Mouse (Mus musculus) layer of hippocampus, postnatal 25 days (tissue): ENCODE measurements around the gene Gm13103. TPM values are rescaled to one million over a fixed set of nuclear protein-coding genes. Genes with fewer than 3 reads are reported as not detected.
"Not testable (repeated sequence)": the region's sequence is repeated elsewhere in the genome, so short reads cannot be mapped to it uniquely, and the experiment has no call there.

Source experiments
- DNase-seq, 2 experiments: peaks; one replicate each; pipeline ENCODE4 v3.0.0; 2022; ENCODE audit warnings: mixed read lengths in 2 of 2, low spot score in 1 of 2; ENCODE audit errors: extremely low spot score in 1 of 2
- total RNA-seq, 2 experiments: library from RNA; stranded (reverse); gene quantifications; 2 replicates each; pipeline ENCODE4 v1.2.3; 2021

Gm13103 gene
- not detected for total RNA-seq

DNA sequence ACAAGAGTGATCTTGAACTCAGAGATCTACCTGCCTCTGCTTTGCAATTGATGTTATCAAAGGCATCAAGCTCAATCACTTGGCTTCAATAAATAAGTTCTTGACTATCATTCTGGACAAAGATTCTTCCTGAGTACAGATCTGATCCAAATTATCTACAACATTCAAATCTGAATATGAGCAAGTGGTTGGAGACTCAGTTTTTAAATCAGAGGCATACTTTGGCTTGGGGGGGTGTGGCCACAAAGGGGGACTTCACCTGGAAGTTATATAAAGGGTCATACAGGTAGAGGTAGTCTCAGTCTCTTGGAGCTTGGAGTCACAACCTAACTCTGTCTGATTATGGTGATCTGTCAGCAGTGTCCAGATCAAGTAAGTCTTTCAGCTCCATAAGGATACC lies at the start of gene Gm13103:
Gm13103 (plus strand) TSS at position 301 of the 400 bp plus-strand sequence.
- not testable (repeated sequence) for DNase-seq

DNA sequence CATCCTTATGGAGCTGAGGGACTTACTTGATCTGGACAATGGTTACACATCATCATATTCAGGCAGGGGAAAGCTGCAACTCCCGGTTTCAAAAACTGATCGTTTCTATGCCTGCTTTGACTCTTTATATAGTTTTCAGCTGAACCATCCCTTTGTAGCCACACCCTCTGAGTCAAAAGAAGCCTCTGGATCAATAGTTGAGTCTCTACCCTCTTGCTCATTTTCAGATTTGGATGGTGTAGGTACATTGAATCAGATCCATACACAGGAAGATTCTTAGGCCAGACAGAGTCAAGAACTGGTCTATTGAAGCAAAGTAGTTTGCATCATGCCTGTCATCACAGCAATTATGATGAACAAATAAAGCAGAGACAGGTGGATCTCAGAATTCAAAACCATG lies 30.3 kb upstream of the Gm13103 start, which contains the start of gene Gm13084:
Gm13084 (minus strand) TSS at position 101 of the 400 bp plus-strand sequence.
- no peak for DNase-seq

DNA sequence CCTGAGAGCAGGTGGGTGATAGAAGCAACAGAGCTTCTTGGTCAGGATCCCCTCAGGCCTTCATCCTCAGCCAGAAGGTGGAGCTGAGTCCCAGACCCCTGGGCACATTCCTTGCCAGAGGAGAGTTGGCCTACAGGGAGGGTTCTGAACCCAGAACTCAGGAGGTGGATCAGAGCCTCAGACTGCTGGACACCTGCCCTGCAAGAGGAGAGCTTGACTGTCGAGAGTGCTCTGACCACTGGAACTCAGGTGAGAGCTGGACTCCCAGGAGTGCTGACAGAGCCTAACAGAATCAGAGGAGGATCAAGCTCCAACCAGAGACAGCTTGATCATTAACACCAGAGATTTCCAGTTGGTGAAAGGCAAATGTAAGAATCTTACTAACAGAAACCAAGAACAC lies 36.1 kb downstream of the Gm13103 start:
- not testable (repeated sequence) for DNase-seq

DNA sequence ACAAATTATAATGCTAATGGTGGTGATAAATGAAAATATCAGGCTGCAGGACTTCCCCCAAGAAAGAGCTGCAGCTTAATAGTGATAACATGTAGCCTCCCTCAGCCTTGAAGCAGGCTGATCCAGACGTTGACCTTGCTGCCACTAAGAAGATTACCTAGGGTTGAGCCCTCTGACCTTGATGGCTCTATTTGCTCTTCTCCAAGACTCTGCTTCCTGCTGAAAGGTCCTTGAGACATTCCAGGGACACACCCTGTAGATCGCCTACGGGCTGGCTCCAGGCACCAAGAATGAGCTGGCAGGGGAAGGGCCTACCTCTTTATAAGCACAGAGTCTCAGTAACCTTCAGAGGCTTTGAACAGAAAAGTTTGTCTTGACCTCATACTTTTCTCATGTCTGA lies 48.1 kb downstream of the Gm13103 start:
- not testable (repeated sequence) for DNase-seq

DNA sequence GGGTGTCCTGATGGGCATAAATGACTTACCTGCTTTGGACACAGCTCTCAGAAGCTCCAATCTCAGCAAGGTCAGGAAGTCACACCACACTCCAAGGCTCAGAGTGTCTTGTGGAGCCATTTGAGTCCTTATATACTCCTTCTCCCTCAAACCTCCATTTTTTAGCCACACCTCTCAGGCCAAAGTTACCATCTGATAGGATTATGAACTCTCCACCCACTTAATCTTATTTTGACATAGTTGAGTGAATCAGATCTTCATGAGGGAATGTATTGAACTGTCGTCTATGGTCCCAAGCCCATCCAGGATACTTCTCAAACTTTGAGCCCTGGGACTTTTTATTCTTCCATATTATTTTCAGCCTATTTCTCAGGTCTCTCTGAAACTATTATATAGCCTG lies 54.0 kb downstream of the Gm13103 start, which contains the start of gene Pramef6:
Pramef6 (minus strand) TSS at position 101 of the 400 bp plus-strand sequence.
- DNase-seq, result not testable (repeated sequence)

Other genes starting within 250 kb of the Gm13103 start
- gene Gm13083, start 231.5 kb upstream of the Gm13103 start, total RNA-seq, result not detected
- gene Gm13088, start 189.3 kb upstream of the Gm13103 start, total RNA-seq, result not detected
- not detected for gene Gm13089, start 143.8 kb upstream of the Gm13103 start, total RNA-seq
- not detected for gene Gm13078, start 127.0 kb upstream of the Gm13103 start, total RNA-seq
- not detected for gene Gm13023, start 57.1 kb upstream of the Gm13103 start, total RNA-seq
- not detected for gene Gm13084, start 30.4 kb upstream of the Gm13103 start, total RNA-seq
- gene Pramef6, start 53.9 kb downstream of the Gm13103 start, total RNA-seq, result not detected
- gene Pramef25, start 104.5 kb downstream of the Gm13103 start, total RNA-seq, result not detected
- gene Gm13101, start 120.5 kb downstream of the Gm13103 start, total RNA-seq, result not detected
- not detected for gene Pramef17, start 147.9 kb downstream of the Gm13103 start, total RNA-seq
- gene Pramel4, start 212.6 kb downstream of the Gm13103 start, total RNA-seq, result not detected